Mouse (Mus musculus): ENCODE data around the gene Hist2h2bb. TPM values are rescaled to one million over a fixed set of nuclear protein-coding genes. Genes with fewer than 3 reads are reported as not detected.
"Not testable (repeated sequence)": the region's sequence is repeated elsewhere in the genome, so short reads cannot be mapped to it uniquely, and the experiment has no call there.

Gene Hist2h2bb
- polyA plus RNA-seq, 1 experiment from 2014 or later, result 1.1 TPM

DNA sequence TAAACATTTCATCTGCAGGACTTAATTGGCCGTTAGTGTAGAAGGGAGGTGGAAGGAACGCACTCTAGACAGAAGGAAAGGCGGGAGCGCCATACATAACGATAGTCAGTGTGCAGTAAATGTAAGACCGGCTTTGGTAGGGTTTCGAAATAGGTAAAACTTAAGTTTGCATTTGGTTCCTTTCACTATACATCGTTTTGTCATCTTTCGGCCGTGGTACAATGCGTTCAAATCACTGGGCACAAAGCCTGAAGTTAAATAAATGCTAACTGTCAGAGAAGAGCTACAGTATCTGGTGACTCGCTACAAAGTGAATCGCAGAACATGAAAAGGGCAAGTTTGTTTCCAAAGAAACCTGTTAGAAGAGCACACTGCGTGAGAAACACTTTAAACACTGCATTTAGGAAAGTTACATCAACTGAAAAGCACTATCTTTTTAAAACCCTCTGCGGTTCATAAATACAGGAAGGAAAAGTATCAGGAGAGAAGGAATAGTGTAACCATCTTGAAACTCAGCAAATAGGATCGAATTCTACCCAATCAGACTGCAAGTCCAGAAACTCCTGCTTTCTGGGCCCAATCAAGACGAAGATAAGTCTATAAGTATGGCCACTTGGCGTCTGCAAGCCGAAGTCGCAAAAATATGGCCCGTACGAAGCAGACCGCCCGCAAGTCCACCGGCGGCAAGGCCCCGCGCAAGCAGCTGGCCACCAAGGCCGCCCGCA is 1.3 kb upstream of the Hist2h2bb start, which contains the start of gene Hist2h3b:
Gene Hist2h3b (plus strand): TSS at position 604 of the 725 bp plus-strand sequence.
- WGBS, result 24% methylated on average over 28 of the region's 30 CpGs
- peak; percentile 56 for ATAC-seq
- peak within 1 kb of the TSS; percentile 59 for H3K4me3 ChIP-seq (ENCODE audit: low read depth, low read length)
- H3K9ac ChIP-seq (ENCODE audit: low read depth, low read length), result peak within 1 kb of the TSS; percentile 62
- peak within 1 kb of the TSS; percentile 95 for H3K27ac ChIP-seq (ENCODE audit: low read length)
- peak within 1 kb of the TSS; percentile 93 for H3K4me2 ChIP-seq (ENCODE audit: low read length)
- no peaks in the 10 kb centered on the region for H3K9me3 ChIP-seq (replicated peaks; ENCODE audit: control insufficient read depth, low read length, poor library complexity, severe bottlenecking)
- no peaks in the 10 kb centered on the region for H3K36me3 ChIP-seq (ENCODE audit: control insufficient read depth, insufficient read depth, low read length)
- peaks cover 12% of the 10 kb centered on the region; the same call in 1 of the 2 replicates for H3K4me1 ChIP-seq (ENCODE audit: control insufficient read depth, insufficient read depth, low read length)
- H3K27me3 ChIP-seq (ENCODE audit: control insufficient read depth, insufficient read depth, low read depth, low read length), result no peaks in the 10 kb centered on the region

- under 1% methylated on average over 12 of the region's 44 CpGs for WGBS
- H3K27me3 ChIP-seq (ENCODE audit: control insufficient read depth, insufficient read depth, low read depth, low read length); H3K9me3 ChIP-seq (replicated peaks; ENCODE audit: control insufficient read depth, low read length, poor library complexity, severe bottlenecking); H3K36me3 ChIP-seq (ENCODE audit: control insufficient read depth, insufficient read depth, low read length): not testable (repeated sequence)
- peaks cover 11% of the 10 kb centered on the region; the same call in 1 of the 2 replicates for H3K4me1 ChIP-seq (ENCODE audit: control insufficient read depth, insufficient read depth, low read length)
- peak overlapping the region; percentile 93 for H3K4me2 ChIP-seq (ENCODE audit: low read length)
- H3K4me3 ChIP-seq (ENCODE audit: low read depth, low read length), result peak overlapping the region; percentile 59
- peak overlapping the region; percentile 62 for H3K9ac ChIP-seq (ENCODE audit: low read depth, low read length)
- H3K27ac ChIP-seq (ENCODE audit: low read length), result peak overlapping the region; percentile 95
- peak; percentile 67 for ATAC-seq
Observed at GRCm38 (mm10) chr3:96268776-96269378, 675 bp upstream of the Hist2h2bb start.

GRCm38 (mm10) chr3:96273591-96274465 is 4.3 kb downstream of the Hist2h2bb start:
- no peaks in the 10 kb centered on the region for H3K36me3 ChIP-seq (ENCODE audit: control insufficient read depth, insufficient read depth, low read length)
- H3K27me3 ChIP-seq (ENCODE audit: control insufficient read depth, insufficient read depth, low read depth, low read length), result no peaks in the 10 kb centered on the region
- H3K4me3 ChIP-seq (ENCODE audit: low read depth, low read length), result no peak overlapping the region
- 87% methylated on average over 17 of the region's 17 CpGs for WGBS
- no peak for ATAC-seq
- H3K9ac ChIP-seq (ENCODE audit: low read depth, low read length), result no peak overlapping the region
- H3K4me2 ChIP-seq (ENCODE audit: low read length), result no peak overlapping the region
- peaks cover 6% of the 10 kb centered on the region for H3K4me1 ChIP-seq (ENCODE audit: control insufficient read depth, insufficient read depth, low read length)
- H3K9me3 ChIP-seq (replicated peaks; ENCODE audit: control insufficient read depth, low read length, poor library complexity, severe bottlenecking), result no peaks in the 10 kb centered on the region
- no peak overlapping the region for H3K27ac ChIP-seq (ENCODE audit: low read length)

GRCm38 (mm10) chr3:96277428-96277799 is 7.9 kb downstream of the Hist2h2bb start:
- Histone ChIP-seq H3K9ac (ENCODE audit: low read depth, low read length) (peak overlapping the region; percentile 64), H3K4me2 (ENCODE audit: low read length) (peak overlapping the region; percentile 83), H3K36me3 (ENCODE audit: control insufficient read depth, insufficient read depth, low read length) (no peaks in the 10 kb centered on the region), H3K9me3 (replicated peaks; ENCODE audit: control insufficient read depth, low read length, poor library complexity, severe bottlenecking) (no peaks in the 10 kb centered on the region), H3K27me3 (ENCODE audit: control insufficient read depth, insufficient read depth, low read depth, low read length) (no peaks in the 10 kb centered on the region), H3K4me1 (ENCODE audit: control insufficient read depth, insufficient read depth, low read length) (peaks cover 4% of the 10 kb centered on the region), H3K4me3 (ENCODE audit: low read depth, low read length) (peak overlapping the region; percentile 49), H3K27ac (ENCODE audit: low read length) (peak overlapping the region; percentile 90)
- 13% methylated on average over 8 of the region's 8 CpGs for WGBS
- ATAC-seq, result no peak; the same call in 1 of the 2 replicates

GRCm38 (mm10) chr3:96277800-96278624 is 8.5 kb downstream of the Hist2h2bb start:
- Histone ChIP-seq H3K4me3 (ENCODE audit: low read depth, low read length) (peak overlapping the region; percentile 49), H3K27ac (ENCODE audit: low read length) (peak overlapping the region; percentile 90), H3K9me3 (replicated peaks; ENCODE audit: control insufficient read depth, low read length, poor library complexity, severe bottlenecking) (no peaks in the 10 kb centered on the region), H3K36me3 (ENCODE audit: control insufficient read depth, insufficient read depth, low read length) (no peaks in the 10 kb centered on the region), H3K27me3 (ENCODE audit: control insufficient read depth, insufficient read depth, low read depth, low read length) (no peaks in the 10 kb centered on the region), H3K4me2 (ENCODE audit: low read length) (peak overlapping the region; percentile 83), H3K9ac (ENCODE audit: low read depth, low read length) (peak overlapping the region; percentile 64), H3K4me1 (ENCODE audit: control insufficient read depth, insufficient read depth, low read length) (peaks cover 4% of the 10 kb centered on the region)
- WGBS, result under 1% methylated on average over 49 of the region's 49 CpGs
- peak; percentile 99 for ATAC-seq

DNA sequence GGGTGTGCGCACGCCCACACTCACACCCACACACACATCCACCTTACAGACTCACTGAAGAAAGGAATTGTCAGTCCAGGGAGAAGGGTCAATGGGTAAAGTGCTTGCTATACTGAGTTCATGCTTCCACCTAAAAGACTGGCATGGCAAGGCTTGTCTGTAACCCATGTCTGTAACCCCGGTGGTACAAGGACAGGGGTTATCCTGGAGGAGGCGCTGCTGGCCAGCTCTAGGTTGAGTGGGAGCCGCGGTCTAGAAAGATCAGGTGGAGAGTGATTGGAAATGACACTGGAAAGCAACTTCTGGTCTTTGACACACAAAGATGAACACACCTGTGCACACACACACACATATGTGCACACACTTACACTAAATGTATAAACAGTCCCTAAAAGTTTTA is 11.1 kb downstream of the Hist2h2bb start:
- H3K36me3 ChIP-seq (ENCODE audit: control insufficient read depth, insufficient read depth, low read length), result no peaks in the 10 kb centered on the region
- H3K4me2 ChIP-seq (ENCODE audit: low read length), result no peak overlapping the region
- WGBS, result 56% methylated on average over 6 of the region's 6 CpGs
- peaks cover 3% of the 10 kb centered on the region; the same call in 1 of the 2 replicates for H3K27me3 ChIP-seq (ENCODE audit: control insufficient read depth, insufficient read depth, low read depth, low read length)
- no peak overlapping the region for H3K4me3 ChIP-seq (ENCODE audit: low read depth, low read length)
- H3K4me1 ChIP-seq (ENCODE audit: control insufficient read depth, insufficient read depth, low read length), result peaks cover 4% of the 10 kb centered on the region
- H3K9ac ChIP-seq (ENCODE audit: low read depth, low read length), result no peak overlapping the region
- H3K27ac ChIP-seq (ENCODE audit: low read length), result no peak overlapping the region
- no peak for ATAC-seq
- no peaks in the 10 kb centered on the region for H3K9me3 ChIP-seq (replicated peaks; ENCODE audit: control insufficient read depth, low read length, poor library complexity, severe bottlenecking)

DNA sequence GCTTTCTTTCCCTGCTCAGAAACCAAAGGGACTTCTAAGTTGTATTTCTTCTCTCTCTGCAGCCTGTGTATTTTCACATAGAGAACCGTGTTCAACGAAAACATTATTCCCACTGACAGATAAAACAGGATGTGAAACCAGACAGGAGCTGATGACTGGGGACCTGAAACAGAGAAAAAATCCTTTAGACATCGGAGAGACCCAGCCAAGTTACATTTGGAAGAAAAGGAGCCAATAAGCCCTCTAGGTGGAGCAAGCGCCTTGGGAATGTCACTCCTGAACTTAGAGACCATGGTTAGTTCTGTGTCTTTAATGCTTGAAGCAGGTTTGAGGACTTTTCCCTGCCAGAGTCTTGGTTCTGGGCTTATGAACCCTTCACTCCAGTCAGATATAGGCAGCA is 14.9 kb downstream of the Hist2h2bb start:
- 26% methylated on average over 4 of the region's 4 CpGs for WGBS

DNA sequence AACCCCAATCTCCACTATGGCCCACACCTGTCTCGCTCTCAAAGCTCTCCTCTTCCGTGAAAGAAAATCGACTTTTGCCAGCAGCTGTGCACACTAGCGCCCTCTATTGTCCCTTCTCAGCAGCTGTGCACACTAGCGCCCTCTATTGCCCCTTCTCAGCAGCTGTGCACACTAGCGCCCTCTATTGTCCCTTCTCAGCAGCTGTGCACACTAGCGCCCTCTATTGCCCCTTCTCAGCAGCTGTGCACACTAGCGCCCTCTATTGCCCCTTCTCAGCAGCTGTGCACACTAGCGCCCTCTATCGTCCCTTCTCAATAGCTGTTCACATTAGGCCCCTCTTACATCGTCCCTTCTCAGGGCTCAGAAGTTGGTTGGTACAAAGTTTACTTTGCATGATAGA is 17.8 kb downstream of the Hist2h2bb start:
- not testable (repeated sequence) for H3K27ac ChIP-seq (ENCODE audit: low read length); H3K4me3 ChIP-seq (ENCODE audit: low read depth, low read length)

More for the DNA sequence above, 14.9 kb downstream of the Hist2h2bb start:
- no peak for ATAC-seq
- peaks cover 6% of the 10 kb centered on the region for H3K27me3 ChIP-seq (ENCODE audit: control insufficient read depth, insufficient read depth, low read depth, low read length)
- no peaks in the 10 kb centered on the region for H3K36me3 ChIP-seq (ENCODE audit: control insufficient read depth, insufficient read depth, low read length)
- H3K9me3 ChIP-seq (replicated peaks; ENCODE audit: control insufficient read depth, low read length, poor library complexity, severe bottlenecking), result no peaks in the 10 kb centered on the region
- H3K27ac ChIP-seq (ENCODE audit: low read length), result no peak overlapping the region
- no peak overlapping the region for H3K4me2 ChIP-seq (ENCODE audit: low read length)
- H3K9ac ChIP-seq (ENCODE audit: low read depth, low read length), result no peak overlapping the region
- H3K4me1 ChIP-seq (ENCODE audit: control insufficient read depth, insufficient read depth, low read length), result no peaks in the 10 kb centered on the region
- H3K4me3 ChIP-seq (ENCODE audit: low read depth, low read length), result no peak overlapping the region

More for the DNA sequence above, 17.8 kb downstream of the Hist2h2bb start:
- ATAC-seq; H3K4me1 ChIP-seq (ENCODE audit: control insufficient read depth, insufficient read depth, low read length); H3K27me3 ChIP-seq (ENCODE audit: control insufficient read depth, insufficient read depth, low read depth, low read length); H3K9ac ChIP-seq (ENCODE audit: low read depth, low read length); H3K9me3 ChIP-seq (replicated peaks; ENCODE audit: control insufficient read depth, low read length, poor library complexity, severe bottlenecking); H3K36me3 ChIP-seq (ENCODE audit: control insufficient read depth, insufficient read depth, low read length); H3K4me2 ChIP-seq (ENCODE audit: low read length): not testable (repeated sequence)
- WGBS, result 89% methylated on average over 11 of the region's 11 CpGs
